Mouse (Mus musculus) forebrain, embryonic 10.5 days (tissue): ENCODE results near the gene Ipp. TPM values are rescaled to one million over a fixed set of nuclear protein-coding genes. Genes with fewer than 3 reads are reported as not detected.

Source experiments
- polyA plus RNA-seq: library from polyadenylated mRNA; unstranded; fragments of >200 nt; fragmentation: Nextera tagmentation; extraction: Ambion mirVana; gene quantifications from 2 replicates; pipeline ENCODE4 v1.2.1, GENCODE M21; 2016

Gene Ipp
- polyA plus RNA-seq, 1 experiment from 2014 or later = 22.9 TPM

Other genes starting within 250 kb of the Ipp start
- gene Mast2, start 43.4 kb upstream of the Ipp start, polyA plus RNA-seq = 15.4 and 15.9 TPM in 2 replicates
- gene Tmem69, start 48.4 kb downstream of the Ipp start, polyA plus RNA-seq = 25.0 and 27.7 TPM in 2 replicates
- 28.3 and 32.2 TPM in 2 replicates for gene Gpbp1l1, start 50.1 kb downstream of the Ipp start, polyA plus RNA-seq
- gene Ccdc17, start 89.1 kb downstream of the Ipp start, polyA plus RNA-seq = 2.4 and 3.5 TPM in 2 replicates
- 354 and 376 TPM in 2 replicates for gene Nasp, start 120.4 kb downstream of the Ipp start, polyA plus RNA-seq
- gene Akr1a1, start 144.1 kb downstream of the Ipp start, polyA plus RNA-seq = 534 and 550 TPM in 2 replicates
- 1,457 and 1,472 TPM in 2 replicates for gene Prdx1, start 178.0 kb downstream of the Ipp start, polyA plus RNA-seq
- gene Mmachc, start 200.9 kb downstream of the Ipp start, polyA plus RNA-seq = 45.6 and 47.3 TPM in 2 replicates
- 31.5 and 37.0 TPM in 2 replicates for gene Ccdc163, start 201.0 kb downstream of the Ipp start, polyA plus RNA-seq
- 9.0 and 9.4 TPM in 2 replicates for gene Tesk2, start 213.4 kb downstream of the Ipp start, polyA plus RNA-seq